Mouse (Mus musculus) left cerebral cortex, postnatal 14 days (tissue): ENCODE results near the gene Hoxa4. TPM values are rescaled to one million over a fixed set of nuclear protein-coding genes. Genes with fewer than 3 reads are reported as not detected.

Source experiments
- DNase-seq, 2 experiments: peaks; one replicate each; pipeline ENCODE4 v3.0.0; 2021 to 2022; ENCODE audit warnings: low spot score in 2 of 2, mixed read lengths in 1 of 2
- intact Hi-C: fragments of 180-260 bp; cut with DNase I; formaldehyde crosslinking; loops from one replicate; pipeline ENCODE4 v1.15.1; 2025
- total RNA-seq, 2 experiments: library from RNA; stranded (reverse); gene quantifications; 2 replicates each; pipeline ENCODE4 v1.2.3; 2021

Hoxa4 gene
- total RNA-seq, 2 experiments from 2014 or later, result not detected

- DNase-seq, result no peak
- intact Hi-C loops, result no loop called here
Observed at GRCm38 (mm10) chr6:52172501-52172900, 19.1 kb downstream of the Hoxa4 start.

- no peak for DNase-seq
- intact Hi-C loops, result no loop called here
Observed at GRCm38 (mm10) chr6:52171938-52172337, 19.6 kb downstream of the Hoxa4 start.

- intact Hi-C loops, result no loop called here
- no peak for DNase-seq
Observed at GRCm38 (mm10) chr6:52171331-52171730, 20.2 kb downstream of the Hoxa4 start.

GRCm38 (mm10) chr6:52170898-52171223, 20.7 kb downstream of the Hoxa4 start:
- DNase-seq, result no peak
- intact Hi-C loops, result no loop called here

GRCm38 (mm10) chr6:52170166-52170897, 21.2 kb downstream of the Hoxa4 start:
- DNase-seq, result no peak
- intact Hi-C loops, result no loop called here

GRCm38 (mm10) chr6:52169499-52170165, 21.9 kb downstream of the Hoxa4 start:
- intact Hi-C loops, result loop anchor here (5.0 to 10.0 kb wide), 2 partner anchors 145 to 992 kb away; partner anchors contain the start of gene Evx1
- no peak for DNase-seq

GRCm38 (mm10) chr6:52168191-52169055, 23.1 kb downstream of the Hoxa4 start:
- intact Hi-C loops, result loop anchor here (5.0 to 10.0 kb wide), 2 partner anchors 146 to 991 kb away; partner anchors contain the start of gene Evx1
- no peak for DNase-seq

- intact Hi-C loops, result loop anchor here (5.0 to 10.0 kb wide), 2 partner anchors 147 to 990 kb away; partner anchors contain the start of gene Evx1
- DNase-seq, result no peak
Observed at GRCm38 (mm10) chr6:52167736-52168161, 23.8 kb downstream of the Hoxa4 start.

- intact Hi-C loops, result loop anchor here (5.0 to 10.0 kb wide), 2 partner anchors 148 to 990 kb away; partner anchors contain the start of gene Evx1
Observed at GRCm38 (mm10) chr6:52167176-52167575, 24.4 kb downstream of the Hoxa4 start.

GRCm38 (mm10) chr6:52166431-52167077, 25.0 kb downstream of the Hoxa4 start:
- DNase-seq, result no peak
- intact Hi-C loops, result loop anchor here (5.0 to 10.0 kb wide), 2 partner anchors 148 to 989 kb away; partner anchors contain the start of gene Evx1

More at GRCm38 (mm10) chr6:52167176-52167575, 24.4 kb downstream of the Hoxa4 start:
- DNase-seq, result no peak

- intact Hi-C loops, result loop anchor here (5.0 to 10.0 kb wide), 2 partner anchors 149 to 988 kb away; partner anchors contain the start of gene Evx1
- DNase-seq, result no peak
Observed at GRCm38 (mm10) chr6:52165441-52166370, 25.8 kb downstream of the Hoxa4 start.

- no peak for DNase-seq
- intact Hi-C loops, result loop anchor here (5.0 to 10.0 kb wide), 3 partner anchors 150 to 988 kb away; partner anchors contain the start of gene Evx1
Observed at GRCm38 (mm10) chr6:52164626-52165440, 26.7 kb downstream of the Hoxa4 start, which contains the start of gene Hoxa2. Gene Hoxa2 (minus strand): TSS chr6:52164831.

GRCm38 (mm10) chr6:52164051-52164625, 27.4 kb downstream of the Hoxa4 start:
- DNase-seq, result no peak
- intact Hi-C loops, result loop anchor here (5.0 to 10.0 kb wide), 2 partner anchors 151 to 157 kb away; partner anchors contain the start of gene Evx1

- DNase-seq, result no peak
- intact Hi-C loops, result loop anchor here (5.0 to 10.0 kb wide), 2 partner anchors 151 to 156 kb away; partner anchors contain the start of gene Evx1
Observed at GRCm38 (mm10) chr6:52163366-52164031, 28.1 kb downstream of the Hoxa4 start.

GRCm38 (mm10) chr6:52162611-52163365, 28.8 kb downstream of the Hoxa4 start:
- DNase-seq, result no peak
- intact Hi-C loops, result loop anchor here (5.0 to 10.0 kb wide), 2 partner anchors 152 to 155 kb away; partner anchors contain the start of gene Evx1
